Mouse (Mus musculus) forebrain, embryonic 12.5 days (tissue): ENCODE measurements around the gene Pacs1. TPM values are rescaled to one million over a fixed set of nuclear protein-coding genes. Genes with fewer than 3 reads are reported as not detected.
"Not testable (repeated sequence)": the region's sequence is repeated elsewhere in the genome, so short reads cannot be mapped to it uniquely, and the experiment has no call there.

Experiments
- ATAC-seq: fragments of 200-750 bp; cut with Nextera tagmentation; 2 replicates; pipeline ENCODE4 v1.8.0; 2017; ENCODE audit warnings: moderate TSS enrichment; ENCODE audit not compliant: low FRiP score
- H3K27ac ChIP-seq: fragments of 300-500 bp; sonication (generic); 2 replicates; pipeline ENCODE4 v1.5.1; 2016; ENCODE audit warnings: mild to moderate bottlenecking
- H3K27me3 ChIP-seq: fragments of 300-500 bp; sonication (generic); 2 replicates; pipeline ENCODE4 v1.6.1; 2016; ENCODE audit warnings: mild to moderate bottlenecking
- H3K36me3 ChIP-seq: fragments of 300-500 bp; sonication (generic); replicated peaks from 2 replicates; pipeline ENCODE4 v1.6.1; 2016; ENCODE audit warnings: mild to moderate bottlenecking
- H3K4me1 ChIP-seq: fragments of 300-500 bp; sonication (generic); 2 replicates; pipeline ENCODE4 v1.6.1; 2016
- H3K4me2 ChIP-seq: fragments of 300-500 bp; sonication (generic); 2 replicates; pipeline ENCODE4 v1.6.1; 2016; ENCODE audit warnings: mild to moderate bottlenecking, moderate library complexity
- H3K4me3 ChIP-seq: fragments of 300-500 bp; sonication (generic); replicated peaks from 2 replicates; pipeline ENCODE4 v1.5.1; 2016; ENCODE audit warnings: mild to moderate bottlenecking
- H3K9ac ChIP-seq: fragments of 300-500 bp; sonication (generic); 2 replicates; pipeline ENCODE4 v1.6.1; 2016; ENCODE audit warnings: mild to moderate bottlenecking
- H3K9me3 ChIP-seq: fragments of 300-500 bp; sonication (generic); 2 replicates; pipeline ENCODE4 v1.6.1; 2016
- whole genome bisulfite sequencing: fragments of 180-500 bp; shearing (Covaris S2); methylation state at CpG from one replicate; pipeline ENCODE4 v1.1.7; 2016; 5-methylcytosine and 5-hydroxymethylcytosine counted together
- microRNA-seq: library from miRNA; unstranded; fragments of <30 nt; microRNA quantifications from one replicate; pipeline ENCODE4, GENCODE M21; 2017
- polyA plus RNA-seq: library from polyadenylated mRNA; unstranded; fragments of >200 nt; fragmentation: Nextera tagmentation; extraction: Ambion mirVana; gene quantifications from 2 replicates; pipeline ENCODE4 v1.2.1, GENCODE M21; 2016

Gene Pacs1
- polyA plus RNA-seq, 1 experiment from 2014 or later, result 29.4 TPM

DNA sequence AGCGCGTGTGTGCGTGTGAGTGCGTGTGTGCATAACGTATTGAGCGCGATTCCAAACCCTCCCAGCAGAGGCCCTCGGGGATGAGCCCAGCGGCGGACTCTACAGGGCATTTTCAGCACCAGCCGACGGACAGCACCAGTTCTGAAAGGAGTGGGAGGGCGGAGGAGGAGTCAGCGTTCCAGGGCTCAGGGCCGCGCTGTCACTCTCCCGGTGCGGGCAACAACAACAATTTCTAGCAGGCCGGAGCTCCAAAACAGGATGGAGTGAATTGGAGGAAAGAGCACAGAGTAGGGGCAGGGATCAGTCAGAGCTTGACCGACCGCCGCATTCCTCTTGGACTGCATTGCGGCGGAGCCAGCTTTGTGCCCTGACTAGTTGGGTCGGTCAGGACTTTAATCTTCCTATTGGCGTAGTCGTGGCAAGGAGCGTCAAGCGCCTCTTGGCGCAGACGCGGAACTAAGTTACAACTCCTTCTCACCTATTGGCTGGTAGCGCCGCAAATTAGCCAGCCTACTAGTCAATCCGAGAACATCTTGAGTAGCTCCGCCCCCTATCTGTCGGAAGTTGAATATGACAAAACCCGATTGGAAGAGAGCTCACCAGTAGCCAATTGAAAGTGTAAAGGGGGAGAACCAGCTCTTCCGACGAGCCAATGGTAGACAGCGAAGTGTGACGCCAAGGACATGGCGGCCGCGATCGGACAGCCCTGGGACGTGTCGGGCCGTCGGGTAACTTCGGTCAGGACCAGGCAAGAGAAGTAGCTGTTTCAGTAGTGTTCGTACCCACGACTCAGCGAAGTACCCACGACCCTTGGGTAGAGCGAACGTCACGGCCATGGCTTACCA is 184.8 kb downstream of the Pacs1 start, which contains the start of gene Yif1a:
TSS of gene Yif1a (plus strand) at position 655 of the 845 bp plus-strand sequence.
- H3K4me2 ChIP-seq, result peak within 1 kb of the TSS; percentile 87
- H3K27ac ChIP-seq, result peak within 1 kb of the TSS; percentile 78
- H3K9me3 ChIP-seq, result no peaks in the 10 kb centered on the region
- peak within 1 kb of the TSS; percentile 74 for H3K9ac ChIP-seq
- H3K4me3 ChIP-seq, result peak within 1 kb of the TSS; percentile 85
- H3K27me3 ChIP-seq, result peaks cover 35% of the 10 kb centered on the region
- ATAC-seq, result peak; percentile 96
- H3K4me1 ChIP-seq, result peaks cover 29% of the 10 kb centered on the region
- WGBS, result under 1% methylated on average over 58 of the region's 58 CpGs
- peaks cover 34% of the 10 kb centered on the region for H3K36me3 ChIP-seq

DNA sequence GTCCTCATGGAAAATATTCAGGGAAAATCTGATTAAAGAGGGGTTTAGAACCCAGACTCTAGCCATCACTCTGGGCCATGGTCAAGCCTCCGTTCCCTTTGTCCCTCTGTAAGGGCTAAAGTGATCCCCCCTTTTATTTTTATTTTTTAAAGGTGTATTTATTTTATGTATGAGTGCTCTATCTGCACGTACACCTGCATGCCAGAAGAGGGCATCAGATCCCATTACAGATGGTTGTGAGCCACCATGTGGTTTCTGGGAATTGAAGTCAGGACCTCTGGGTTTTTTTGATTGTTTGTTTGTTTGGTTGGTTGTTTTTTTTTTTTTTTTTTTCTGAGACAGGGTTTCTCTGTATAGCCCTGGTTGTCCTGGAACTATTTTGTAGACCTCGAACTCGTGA is 186.4 kb downstream of the Pacs1 start:
- peaks cover 51% of the 10 kb centered on the region for H3K27me3 ChIP-seq
- not testable (repeated sequence) for H3K4me3 ChIP-seq

DNA sequence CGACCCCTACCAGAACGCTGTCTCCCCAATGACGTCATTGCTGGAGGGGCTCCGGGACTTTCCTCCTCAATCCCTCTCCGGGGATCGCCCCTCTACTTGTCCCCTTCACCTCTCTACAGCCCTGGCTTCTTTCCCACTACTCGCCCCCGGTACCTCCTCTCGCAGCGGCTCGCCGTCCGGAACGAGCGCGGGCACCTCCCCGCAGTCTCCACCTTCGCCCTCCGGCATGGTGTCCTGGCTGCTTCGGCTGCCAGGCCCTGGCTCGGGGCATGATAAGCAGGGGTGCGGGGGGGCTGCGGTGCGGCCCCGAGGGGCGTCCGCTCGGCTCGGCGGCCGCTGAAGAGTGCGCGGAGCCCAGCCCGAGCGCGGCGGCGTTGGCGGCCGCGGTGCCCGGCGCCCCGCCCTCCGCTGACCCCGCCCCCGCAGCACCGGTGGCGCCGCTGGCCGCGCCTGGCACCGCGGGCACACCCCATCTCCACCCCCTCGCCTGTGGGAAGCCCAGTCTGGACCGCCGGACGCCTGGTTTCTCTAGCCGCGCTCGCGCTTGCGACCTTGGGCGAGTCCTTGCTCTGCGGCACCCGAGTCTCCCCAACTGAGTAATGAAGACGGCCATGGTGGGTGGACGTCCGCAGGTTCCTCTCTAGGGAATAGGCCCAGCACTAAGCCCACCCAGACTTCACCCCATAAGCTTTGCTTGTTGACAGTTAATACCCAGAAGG is 187.6 kb downstream of the Pacs1 start, which contains the start of gene Tmem151a:
TSS of gene Tmem151a (minus strand) at position 387 of the 719 bp plus-strand sequence.
- Histone ChIP-seq H3K9ac (peak within 1 kb of the TSS; percentile 57), H3K9me3 (no peaks in the 10 kb centered on the region), H3K36me3 (peaks cover 7% of the 10 kb centered on the region; the same call in 1 of the 2 replicates), H3K4me2 (peak within 1 kb of the TSS; percentile 83), H3K27ac (no peak within 1 kb of the TSS), H3K4me1 (peaks cover 28% of the 10 kb centered on the region), H3K4me3 (peak within 1 kb of the TSS; percentile 48), H3K27me3 (peaks cover 63% of the 10 kb centered on the region)
- no peak for ATAC-seq
- under 1% methylated on average over 69 of the region's 69 CpGs for WGBS

More for the DNA sequence above, 186.4 kb downstream of the Pacs1 start:
- WGBS, result 61% methylated on average over 4 of the region's 4 CpGs
- peaks cover 28% of the 10 kb centered on the region for H3K4me1 ChIP-seq
- not testable (repeated sequence) for H3K9me3 ChIP-seq, H3K4me2 ChIP-seq, H3K27ac ChIP-seq, ATAC-seq, H3K9ac ChIP-seq
- H3K36me3 ChIP-seq, result peaks cover 18% of the 10 kb centered on the region

DNA sequence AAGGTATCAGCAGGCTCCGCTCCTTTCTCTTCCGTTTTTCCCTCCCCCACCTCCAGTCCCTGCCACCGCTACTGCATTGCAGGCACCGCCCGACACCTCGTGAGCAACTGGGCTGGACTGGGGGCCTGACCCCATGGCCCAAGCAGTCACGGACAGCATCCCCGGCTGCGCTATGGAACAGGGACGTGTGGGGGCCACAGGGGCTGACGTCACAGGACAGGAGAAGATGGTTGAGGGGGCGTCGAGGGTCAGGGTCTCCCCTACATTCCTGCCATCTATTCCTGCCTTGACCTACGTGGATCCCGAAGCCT is 188.1 kb downstream of the Pacs1 start:
- 0 out of 2 replicates have a peak, but pooled peaks cover 4% of the 10 kb centered on the region for H3K36me3 ChIP-seq
- peaks cover 68% of the 10 kb centered on the region for H3K27me3 ChIP-seq
- H3K4me3 ChIP-seq, result peak overlapping the region; percentile 48
- no peaks in the 10 kb centered on the region for H3K9me3 ChIP-seq
- H3K4me2 ChIP-seq, result peak overlapping the region; percentile 83
- WGBS, result 5% methylated on average over 15 of the region's 15 CpGs
- no peak overlapping the region for H3K27ac ChIP-seq
- no peak for ATAC-seq
- peaks cover 28% of the 10 kb centered on the region for H3K4me1 ChIP-seq
- peak overlapping the region; percentile 57; the same call in 1 of the 2 replicates for H3K9ac ChIP-seq

DNA sequence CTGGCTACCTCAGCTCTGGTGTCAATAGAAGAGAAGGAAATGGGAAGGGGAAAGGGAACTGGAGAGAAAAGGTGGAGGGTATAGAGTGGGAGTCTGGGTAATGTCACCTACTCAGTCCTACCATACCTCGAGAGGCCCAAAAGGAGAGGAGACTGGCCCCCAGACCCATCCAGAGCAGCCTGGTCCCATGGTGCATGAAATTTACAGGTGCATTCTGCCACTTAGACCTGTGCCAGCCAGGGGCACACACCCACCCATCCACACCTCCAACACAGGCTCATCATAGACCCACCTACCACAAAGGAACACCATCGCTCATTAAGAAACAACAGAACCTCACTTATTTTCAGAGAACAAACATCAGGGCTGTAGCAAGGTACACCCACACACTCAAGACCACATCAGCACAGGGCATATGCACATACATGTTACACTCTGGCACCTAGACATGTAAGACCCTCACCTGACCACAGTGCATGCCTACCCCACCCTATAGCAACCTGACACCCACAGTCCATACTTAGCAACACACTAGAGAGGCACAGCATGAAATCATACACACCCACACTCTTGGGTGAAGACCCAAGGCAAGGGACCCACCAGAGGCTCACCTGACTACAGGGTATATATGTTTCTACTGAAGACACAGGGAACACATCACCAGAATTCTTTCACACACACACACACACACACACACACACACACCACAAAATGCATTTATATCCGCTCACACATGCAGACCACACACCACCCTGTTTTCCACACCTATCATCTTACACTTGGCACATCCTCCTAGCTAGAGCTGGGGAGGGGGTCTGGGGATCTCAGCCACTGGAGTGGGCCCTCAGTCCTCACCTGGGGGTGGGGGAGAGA is 188.7 kb downstream of the Pacs1 start:
- peak overlapping the region; percentile 48; the same call in 1 of the 2 replicates for H3K4me3 ChIP-seq
- peaks cover 22% of the 10 kb centered on the region for H3K4me1 ChIP-seq
- no peaks in the 10 kb centered on the region for H3K9me3 ChIP-seq
- no peak overlapping the region for H3K27ac ChIP-seq
- H3K36me3 ChIP-seq, result no peaks in the 10 kb centered on the region
- ATAC-seq, result no peak
- no peak overlapping the region for H3K9ac ChIP-seq
- peak overlapping the region; percentile 83; the same call in 1 of the 2 replicates for H3K4me2 ChIP-seq
- H3K27me3 ChIP-seq, result peaks cover 72% of the 10 kb centered on the region
- WGBS, result 66% methylated on average over 3 of the region's 3 CpGs

Small RNA genes lying within 50 kb of the gene (microRNA-seq; reads per million reads assigned to microRNA genes)
- not detected for gene Gm27468

Other genes starting within 250 kb of the Pacs1 start
- gene Slc29a2, start 249.3 kb downstream of the Pacs1 start, polyA plus RNA-seq, result 7.2 and 7.4 TPM in 2 replicates
- gene B4gat1, start 234.3 kb downstream of the Pacs1 start, polyA plus RNA-seq, result 37.6 and 37.9 TPM in 2 replicates
- gene AC124502.3, start 234.2 kb downstream of the Pacs1 start, polyA plus RNA-seq, result 2.5 and 3.4 TPM in 2 replicates
- 57.5 and 60.3 TPM in 2 replicates for gene Brms1, start 231.8 kb downstream of the Pacs1 start, polyA plus RNA-seq
- gene Rin1, start 222.6 kb downstream of the Pacs1 start, polyA plus RNA-seq, result 0.87 and 1.6 TPM in 2 replicates
- gene Cd248, start 205.0 kb downstream of the Pacs1 start, polyA plus RNA-seq, result 16.4 and 17.1 TPM in 2 replicates
- 1.7 and 2.0 TPM in 2 replicates for gene Tmem151a, start 187.6 kb downstream of the Pacs1 start, polyA plus RNA-seq
- 54.4 and 56.4 TPM in 2 replicates for gene Yif1a, start 184.6 kb downstream of the Pacs1 start, polyA plus RNA-seq
- 168 and 180 TPM in 2 replicates for gene Cnih2, start 174.6 kb downstream of the Pacs1 start, polyA plus RNA-seq
- 232 and 237 TPM in 2 replicates for gene Rab1b, start 166.0 kb downstream of the Pacs1 start, polyA plus RNA-seq
- gene Klc2, start 154.6 kb downstream of the Pacs1 start, polyA plus RNA-seq, result 45.8 and 46.0 TPM in 2 replicates
- 415 and 417 TPM in 2 replicates for gene Sf3b2, start 22.3 kb upstream of the Pacs1 start, polyA plus RNA-seq
- 17.5 and 21.8 TPM in 2 replicates for gene Gal3st3, start 25.2 kb upstream of the Pacs1 start, polyA plus RNA-seq
- gene Catsper1, start 62.6 kb upstream of the Pacs1 start, polyA plus RNA-seq, result not detected in 2 replicates
- 0.66 and 0.67 TPM in 2 replicates for gene Cst6, start 76.5 kb upstream of the Pacs1 start, polyA plus RNA-seq
- 75.7 and 78.3 TPM in 2 replicates for gene Eif1ad, start 93.6 kb upstream of the Pacs1 start, polyA plus RNA-seq
- 416 and 423 TPM in 2 replicates for gene Banf1, start 94.0 kb upstream of the Pacs1 start, polyA plus RNA-seq
- gene Sart1, start 115.6 kb upstream of the Pacs1 start, polyA plus RNA-seq, result 113 and 125 TPM in 2 replicates
- not detected in 2 replicates for gene Tsga10ip, start 129.4 kb upstream of the Pacs1 start, polyA plus RNA-seq
- gene Drap1, start 151.9 kb upstream of the Pacs1 start, polyA plus RNA-seq, result 257 and 260 TPM in 2 replicates
- gene AI837181, start 152.0 kb upstream of the Pacs1 start, polyA plus RNA-seq, result 48.3 and 50.8 TPM in 2 replicates
- gene Fosl1, start 174.4 kb upstream of the Pacs1 start, polyA plus RNA-seq, result not detected in 2 replicates
- 8.0 and 9.0 TPM in 2 replicates for gene Ccdc85b, start 184.8 kb upstream of the Pacs1 start, polyA plus RNA-seq
- 122 and 128 TPM in 2 replicates for gene Fibp, start 187.5 kb upstream of the Pacs1 start, polyA plus RNA-seq
- gene Ctsw, start 195.4 kb upstream of the Pacs1 start, polyA plus RNA-seq, result 3.1 and 3.7 TPM in 2 replicates
- gene Efemp2, start 200.8 kb upstream of the Pacs1 start, polyA plus RNA-seq, result 40.2 and 41.9 TPM in 2 replicates
- gene Mus81, start 215.3 kb upstream of the Pacs1 start, polyA plus RNA-seq, result 40.6 and 42.7 TPM in 2 replicates
- 3,168 and 3,195 TPM in 2 replicates for gene Cfl1, start 217.3 kb upstream of the Pacs1 start, polyA plus RNA-seq
- 0.26 TPM in 1 of 2 replicates, not detected in the other for gene 1700020D05Rik, start 230.7 kb upstream of the Pacs1 start, polyA plus RNA-seq
- gene Snx32, start 237.4 kb upstream of the Pacs1 start, polyA plus RNA-seq, result 29.3 and 29.5 TPM in 2 replicates